Mouse (Mus musculus): ENCODE measurements around the gene Gdpd1. TPM values are rescaled to one million over a fixed set of nuclear protein-coding genes. Genes with fewer than 3 reads are reported as not detected.
"Not testable (repeated sequence)": the region's sequence is repeated elsewhere in the genome, so short reads cannot be mapped to it uniquely, and the experiment has no call there.

Gdpd1 gene
- polyA plus RNA-seq, 1 experiment: 5.2 TPM

- no peak for DNase-seq (ENCODE audit: low read depth)
These were observed 47.6 kb downstream of the Gdpd1 start for GRCm38 (mm10) chr11:87026096-87026875.

GRCm38 (mm10) chr11:87025351-87025750, 48.5 kb downstream of the Gdpd1 start:
- no peak for DNase-seq (ENCODE audit: low read depth)

- not testable (repeated sequence) for DNase-seq (ENCODE audit: low read depth)
These were observed 50.6 kb downstream of the Gdpd1 start for GRCm38 (mm10) chr11:87023240-87023639.

- DNase-seq (ENCODE audit: low read depth): no peak
These were observed 51.1 kb downstream of the Gdpd1 start for GRCm38 (mm10) chr11:87022765-87023164.

- no peak for DNase-seq (ENCODE audit: low read depth)
These were observed 52.3 kb downstream of the Gdpd1 start for GRCm38 (mm10) chr11:87021551-87021950.

GRCm38 (mm10) chr11:87020449-87020848, 53.4 kb downstream of the Gdpd1 start:
- no peak for DNase-seq (ENCODE audit: low read depth)

GRCm38 (mm10) chr11:87019431-87019830, 54.4 kb downstream of the Gdpd1 start:
- DNase-seq (ENCODE audit: low read depth): no peak

GRCm38 (mm10) chr11:87018081-87018480, 55.8 kb downstream of the Gdpd1 start:
- DNase-seq (ENCODE audit: low read depth): no peak

GRCm38 (mm10) chr11:87015691-87016090, 58.2 kb downstream of the Gdpd1 start:
- DNase-seq (ENCODE audit: low read depth): no peak

- DNase-seq (ENCODE audit: low read depth): no peak
These were observed 63.4 kb downstream of the Gdpd1 start for GRCm38 (mm10) chr11:87010476-87010875.

- DNase-seq (ENCODE audit: low read depth): no peak
These were observed 66.5 kb downstream of the Gdpd1 start for GRCm38 (mm10) chr11:87007371-87007770.

GRCm38 (mm10) chr11:87004960-87005755, 68.7 kb downstream of the Gdpd1 start:
- no peak for DNase-seq (ENCODE audit: low read depth)

- DNase-seq (ENCODE audit: low read depth): no peak
These were observed 71.6 kb downstream of the Gdpd1 start for GRCm38 (mm10) chr11:87002078-87002829.

GRCm38 (mm10) chr11:87001217-87001616, 72.6 kb downstream of the Gdpd1 start:
- DNase-seq (ENCODE audit: low read depth): no peak

- DNase-seq (ENCODE audit: low read depth): no peak
These were observed 77.6 kb downstream of the Gdpd1 start for GRCm38 (mm10) chr11:86996266-86996665.

GRCm38 (mm10) chr11:86995625-86996221, 78.1 kb downstream of the Gdpd1 start:
- DNase-seq (ENCODE audit: low read depth): no peak

- no peak for DNase-seq (ENCODE audit: low read depth)
These were observed 78.9 kb downstream of the Gdpd1 start for GRCm38 (mm10) chr11:86994791-86995624.

- DNase-seq (ENCODE audit: low read depth): no peak
These were observed 79.5 kb downstream of the Gdpd1 start for GRCm38 (mm10) chr11:86994330-86994729.

GRCm38 (mm10) chr11:86993041-86994037, 80.5 kb downstream of the Gdpd1 start, which contains the start of gene Ypel2:
Ypel2 (minus strand) TSS chr11:86993707.
- no peak for DNase-seq (ENCODE audit: low read depth)
